Mouse (Mus musculus) olfactory bulb, adult 2 months (tissue): Measurements from ENCODE around the gene Galntl6. TPM values are rescaled to one million over a fixed set of nuclear protein-coding genes. Genes with fewer than 3 reads are reported as not detected.

Experiments
- H3K27ac ChIP-seq: fragments of 200-500 bp; 2 replicates; pipeline ENCODE4 v1.5.1; 2012; ENCODE audit warnings: low read depth, low read length; ENCODE audit not compliant: insufficient read depth
- H3K4me1 ChIP-seq: fragments of 200-500 bp; 2 replicates; pipeline ENCODE4 v1.6.1; 2012; ENCODE audit warnings: low read length; ENCODE audit not compliant: control insufficient read depth, insufficient read depth
- H3K4me3 ChIP-seq: fragments of 200-500 bp; 2 replicates; pipeline ENCODE4 v1.5.1; 2012; ENCODE audit warnings: mild to moderate bottlenecking, low read depth, low read length, moderate library complexity; ENCODE audit not compliant: insufficient read depth
- CTCF ChIP-seq: fragments of 200-500 bp; IDR thresholded peaks from 2 replicates; pipeline ENCODE4 v1.5.1; 2012; ENCODE audit warnings: low read depth, mild to moderate bottlenecking, low read length, moderate library complexity; ENCODE audit not compliant: insufficient read depth
- POLR2A ChIP-seq: fragments of 200-500 bp; IDR thresholded peaks from 2 replicates; pipeline ENCODE4 v1.6.1; 2012; ENCODE audit warnings: mild to moderate bottlenecking, low read depth, low read length, moderate library complexity; ENCODE audit not compliant: insufficient read depth
- WGBS: fragments of 180-500 bp; shearing (Covaris S2); methylation state at CpG from one replicate; pipeline ENCODE4 v1.1.7; 2018; 5-methylcytosine and 5-hydroxymethylcytosine counted together
- polyA plus RNA-seq: library from polyadenylated mRNA; stranded (reverse); fragments of >200 nt; gene quantifications from 2 replicates; pipeline ENCODE4 v1.2.4, GENCODE M21; 2012; ENCODE audit warnings: low replicate concordance; ENCODE audit not compliant: missing spikeins, insufficient read depth, insufficient read length

The Galntl6 gene
- polyA plus RNA-seq, 1 experiment = not detected

- TF ChIP-seq POLR2A (no peak), CTCF (no peak)
- Histone ChIP-seq H3K4me3 (no peak overlapping the region), H3K27ac (no peak overlapping the region), H3K4me1 (peaks cover 3% of the 10 kb centered on the region)
- 92% methylated on average over 4 of the region's 4 CpGs for WGBS
These were observed 1175.2 kb downstream of the Galntl6 start for GRCm38 (mm10) chr8:57737281-57737680.

- Histone ChIP-seq H3K27ac (no peak overlapping the region), H3K4me3 (no peak overlapping the region), H3K4me1 (no peaks in the 10 kb centered on the region)
- TF ChIP-seq CTCF (no peak), POLR2A (no peak)
- 35% methylated on average over 2 of the region's 2 CpGs for WGBS
These were observed 1179.6 kb downstream of the Galntl6 start for GRCm38 (mm10) chr8:57732795-57733194.

- 90% methylated on average over 8 of the region's 8 CpGs for WGBS
- Histone ChIP-seq H3K27ac (no peak overlapping the region), H3K4me3 (no peak overlapping the region), H3K4me1 (no peaks in the 10 kb centered on the region)
- no peak for TF ChIP-seq CTCF
- TF ChIP-seq POLR2A = no peak
These were observed 1180.8 kb downstream of the Galntl6 start for GRCm38 (mm10) chr8:57731666-57732065.

GRCm38 (mm10) chr8:57728276-57728675, 1184.2 kb downstream of the Galntl6 start:
- TF ChIP-seq CTCF = no peak
- no peak for TF ChIP-seq POLR2A
- Histone ChIP-seq H3K4me3 (no peak overlapping the region), H3K4me1 (no peaks in the 10 kb centered on the region), H3K27ac (no peak overlapping the region)
- 64% methylated on average over 2 of the region's 2 CpGs for WGBS

- TF ChIP-seq CTCF (no peak), POLR2A (no peak)
- Histone ChIP-seq H3K4me3 (no peak overlapping the region), H3K4me1 (no peaks in the 10 kb centered on the region), H3K27ac (no peak overlapping the region)
- 89% methylated on average over 13 of the region's 13 CpGs for WGBS
These were observed 1187.4 kb downstream of the Galntl6 start for GRCm38 (mm10) chr8:57724843-57725627.

Other genes with a start within 250 kb of the Galntl6 start
- not detected in 2 replicates for gene BC030500, start 885 bp downstream of the Galntl6 start, polyA plus RNA-seq